Comparison of ENCODE assay signal across 8 mouse cellular contexts in the genomic region with DNA sequence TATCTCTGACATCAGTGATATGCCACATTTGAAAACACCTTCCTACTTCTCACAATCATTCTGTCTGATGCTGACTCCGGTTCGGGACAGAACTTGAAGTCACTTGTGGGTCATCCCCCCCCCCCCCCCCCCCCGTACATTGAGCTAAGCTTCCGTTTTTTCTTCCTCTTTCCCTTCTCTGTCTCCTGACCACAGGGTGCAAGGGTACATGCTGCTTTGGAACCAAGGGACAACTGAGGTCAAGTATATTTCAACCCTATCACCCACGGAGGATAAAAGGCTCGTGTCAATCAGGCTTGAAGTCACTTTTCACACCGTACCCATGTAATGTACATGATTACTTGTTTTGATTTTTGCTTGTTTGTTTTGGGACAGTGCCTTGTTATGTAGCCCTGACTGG. TPM values are rescaled to one million over a fixed set of nuclear protein-coding genes. Genes with fewer than 3 reads are reported as not detected.
DNase-seq lines count a peak whose midpoint lies in the region; ATAC-seq and TF ChIP-seq lines count a peak whose summit lies in the region.

No protein-coding gene starts in this region.

- no peak overlapping the region for H3K27ac ChIP-seq in lung, postnatal 0 days (ENCODE audit: low read length)
- H3K27ac ChIP-seq in heart, postnatal 0 days (ENCODE audit: low read depth), result no peak overlapping the region
- no peak overlapping the region for H3K27ac ChIP-seq in liver, embryonic 16.5 days (ENCODE audit: low read length)
- H3K27ac ChIP-seq in stomach, embryonic 15.5 days, result no peak overlapping the region

- peak overlapping the region; percentile 94 for H3K4me2 ChIP-seq in lung, postnatal 0 days (replicated peaks; ENCODE audit: low read depth, low read length)
- H3K4me2 ChIP-seq in heart, postnatal 0 days (ENCODE audit: low read depth, low read length), result peak overlapping the region; percentile 90
- peak overlapping the region; percentile 70 for H3K4me2 ChIP-seq in liver, embryonic 16.5 days (ENCODE audit: low read depth, low read length)
- peak overlapping the region; percentile 99 for H3K4me2 ChIP-seq in stomach, embryonic 15.5 days

- no peak for TF ChIP-seq CTCF in lung, postnatal 0 days (IDR thresholded peaks at IDR 0.05)
- no peak for TF ChIP-seq CTCF in lung, adult 2 months (IDR thresholded peaks at IDR 0.05; ENCODE audit: insufficient read depth, low read length)
- no peak for TF ChIP-seq CTCF in heart, postnatal 0 days (IDR thresholded peaks at IDR 0.05; ENCODE audit: low read depth)

- no peak for TF ChIP-seq EP300 in lung, postnatal 0 days (IDR thresholded peaks at IDR 0.05)
- no peak for TF ChIP-seq EP300 in heart, postnatal 0 days (IDR thresholded peaks at IDR 0.05; ENCODE audit: low read depth)

- TF ChIP-seq POLR2A in lung, adult 2 months (IDR thresholded peaks at IDR 0.05; ENCODE audit: borderline replicate concordance, extremely low read depth, low read depth, low read length), result no peak

- peak; percentile 14 for DNase-seq in lung, postnatal 0 days (ENCODE audit: low spot score)
- no peak for DNase-seq in lung, adult 2 months
- DNase-seq in heart, postnatal 0 days (ENCODE audit: low spot score), result no peak
- DNase-seq in adrenal gland, postnatal 25 days, result no peak
- no peak for DNase-seq in cerebellum, postnatal 25 days
- DNase-seq in left cerebral cortex, postnatal 10 days (ENCODE audit: extremely low spot score in 1 of 2, low spot score in 2 of 2), result no peak

- intact Hi-C loops in left cerebral cortex, postnatal 10 days (cut with DNase I), result loop anchor here (2.0 kb wide), 1 partner anchor 214 kb away; a partner anchor contains a TSS

- no peaks in the 10 kb centered on the region for H3K9me3 ChIP-seq in lung, postnatal 0 days (ENCODE audit: low read length)
- H3K9me3 ChIP-seq in heart, postnatal 0 days (replicated peaks; ENCODE audit: control insufficient read depth, low read length), result no peaks in the 10 kb centered on the region
- no peaks in the 10 kb centered on the region for H3K9me3 ChIP-seq in liver, embryonic 16.5 days (replicated peaks; ENCODE audit: control insufficient read depth, low read length)
- H3K9me3 ChIP-seq in stomach, embryonic 15.5 days, result no peaks in the 10 kb centered on the region

- peaks cover 7% of the 10 kb centered on the region; the same call in 1 of the 2 replicates for H3K4me1 ChIP-seq in lung, postnatal 0 days (ENCODE audit: insufficient read depth, low read depth, low read length)
- peaks cover 4% of the 10 kb centered on the region for H3K4me1 ChIP-seq in lung, adult 2 months (ENCODE audit: control insufficient read depth, insufficient read depth, low read length)
- no peaks in the 10 kb centered on the region for H3K4me1 ChIP-seq in heart, postnatal 0 days (ENCODE audit: control insufficient read depth, insufficient read depth)
- H3K4me1 ChIP-seq in liver, embryonic 16.5 days (ENCODE audit: control insufficient read depth, low read depth, low read length), result peaks cover 3% of the 10 kb centered on the region
- H3K4me1 ChIP-seq in stomach, embryonic 15.5 days, result peaks cover 15% of the 10 kb centered on the region

- H3K9ac ChIP-seq in lung, postnatal 0 days (replicated peaks; ENCODE audit: low read depth), result no peak overlapping the region
- peak overlapping the region; percentile 41; the same call in 1 of the 2 replicates for H3K9ac ChIP-seq in heart, postnatal 0 days (replicated peaks; ENCODE audit: low read depth, low read length)
- no peak overlapping the region for H3K9ac ChIP-seq in liver, embryonic 16.5 days (ENCODE audit: low read depth, low read length)
- H3K9ac ChIP-seq in stomach, embryonic 15.5 days, result no peak overlapping the region

- ATAC-seq in lung, postnatal 0 days, result no peak
- no peak for ATAC-seq in heart, postnatal 0 days (ENCODE audit: insufficient read depth, low read depth)
- ATAC-seq in liver, embryonic 16.5 days (ENCODE audit: low read depth), result no peak
- ATAC-seq in stomach, embryonic 15.5 days (ENCODE audit: insufficient read depth, low FRiP score, low read depth), result no peak

- 12% methylated on average over 6 of the region's 7 CpGs for WGBS in lung, postnatal 0 days
- WGBS in lung, adult 2 months, result 14% methylated on average over 7 of the region's 7 CpGs
- 18% methylated on average over 7 of the region's 7 CpGs for WGBS in heart, postnatal 0 days
- WGBS in liver, embryonic 16.5 days (ENCODE audit: insufficient replicate concordance), result 3% methylated on average over 6 of the region's 7 CpGs
- WGBS in stomach, embryonic 15.5 days, result 21% methylated on average over 7 of the region's 7 CpGs

- H3K4me3 ChIP-seq in lung, postnatal 0 days (ENCODE audit: low read depth, low read length), result peak overlapping the region; percentile 45; the same call in 1 of the 2 replicates
- H3K4me3 ChIP-seq in lung, adult 2 months (replicated peaks; ENCODE audit: extremely low read depth, low read depth, low read length), result no peak overlapping the region
- H3K4me3 ChIP-seq in heart, postnatal 0 days (ENCODE audit: low read depth, low read length), result peak overlapping the region; percentile 59
- H3K4me3 ChIP-seq in liver, embryonic 16.5 days (ENCODE audit: low read depth, low read length), result no peak overlapping the region; the same call in 1 of the 2 replicates
- H3K4me3 ChIP-seq in stomach, embryonic 15.5 days (replicated peaks), result peak overlapping the region; percentile 53

- 0 out of 2 replicates have a peak, but pooled peaks cover 3% of the 10 kb centered on the region for H3K27me3 ChIP-seq in lung, postnatal 0 days (replicated peaks; ENCODE audit: insufficient read depth, low read length)
- H3K27me3 ChIP-seq in heart, postnatal 0 days (ENCODE audit: control insufficient read depth, insufficient read depth, low read length), result peaks cover 5% of the 10 kb centered on the region; the same call in 1 of the 2 replicates
- H3K27me3 ChIP-seq in liver, embryonic 16.5 days (ENCODE audit: control insufficient read depth, insufficient read depth, low read depth, low read length), result peaks cover 21% of the 10 kb centered on the region
- peaks cover 19% of the 10 kb centered on the region; the same call in 1 of the 2 replicates for H3K27me3 ChIP-seq in stomach, embryonic 15.5 days (replicated peaks)

- no peaks in the 10 kb centered on the region for H3K36me3 ChIP-seq in lung, postnatal 0 days (ENCODE audit: insufficient read depth, low read length)
- no peaks in the 10 kb centered on the region for H3K36me3 ChIP-seq in heart, postnatal 0 days (replicated peaks; ENCODE audit: control insufficient read depth, insufficient read depth, low read length)
- no peaks in the 10 kb centered on the region for H3K36me3 ChIP-seq in liver, embryonic 16.5 days (ENCODE audit: control insufficient read depth, insufficient read depth)
- no peaks in the 10 kb centered on the region for H3K36me3 ChIP-seq in stomach, embryonic 15.5 days

RNA-seq across cellular contexts. Expression of a gene that starts 0.2 kb away (rescaled TPM):
- 1.1 and 1.8 TPM in 2 replicates for polyA plus RNA-seq in lung, postnatal 0 days (2015; fragmentation: Nextera tagmentation; extraction: Ambion mirVana)
- polyA plus RNA-seq in lung, adult 2 months (2012; rRNA removed), result 3.0 and 4.0 TPM in 2 replicates
- 5.8 and 11.4 TPM in 2 replicates for total RNA-seq in heart, postnatal 0 days (2014; rRNA removed; ENCODE audit: low replicate concordance)
- 2.7 TPM in 2 replicates for polyA plus RNA-seq in heart, postnatal 0 days (2015; fragmentation: Nextera tagmentation; extraction: Ambion mirVana)
- 0.71 and 0.79 TPM in 2 replicates for polyA plus RNA-seq in liver, embryonic 16.5 days (2015; fragmentation: Nextera tagmentation; extraction: Ambion mirVana)
- polyA plus RNA-seq in stomach, embryonic 15.5 days (2015; fragmentation: Nextera tagmentation; extraction: Ambion mirVana), result 2.4 and 3.0 TPM in 2 replicates
- total RNA-seq in adrenal gland, postnatal 25 days (2021), result 3.6 and 4.3 TPM in 2 replicates
- total RNA-seq in left cerebral cortex, postnatal 10 days (2021), result 1 to 10 TPM; 5.2 to 5.9 TPM

Comparison
In these comparisons a context has a peak if more than half of its experiments do, and no peak if none do; other contexts are left out.
1. H3K4me3 ChIP-seq: peak in lung, postnatal 0 days (single experiment), heart, postnatal 0 days (single experiment) and stomach, embryonic 15.5 days (single experiment); none in lung, adult 2 months (single experiment) and liver, embryonic 16.5 days (single experiment).
2. Peak in every context shown above with its lines, with median percentiles within 50 percentile points of each other: H3K4me2 ChIP-seq.